Mouse (Mus musculus) ES-E14 (cell line): ENCODE measurements around the gene Zbtb46. TPM values are rescaled to one million over a fixed set of nuclear protein-coding genes. Genes with fewer than 3 reads are reported as not detected.

Source experiments
- DNase-seq: peaks from one replicate; pipeline ENCODE4 v3.0.0-alpha.2; 2013; ENCODE audit warnings: low read depth, low spot score
- H3K27ac ChIP-seq: 2 replicates; pipeline ENCODE4 v1.5.1; 2012; ENCODE audit warnings: low read depth, mild to moderate bottlenecking, low read length, moderate library complexity, mixed read lengths; ENCODE audit not compliant: poor library complexity, insufficient read depth, severe bottlenecking
- H3K36me3 ChIP-seq: 2 replicates; pipeline ENCODE4 v1.6.1; 2012; ENCODE audit warnings: mild to moderate bottlenecking, low read length, moderate library complexity, mixed read lengths; ENCODE audit not compliant: control insufficient read depth, poor library complexity, insufficient read depth, severe bottlenecking
- H3K4me1 ChIP-seq, 2 experiments: fragments of 150-350 bp in 1 of 2; sonication (generic) in 1 of 2; 2 replicates each; pipeline ENCODE4 v1.6.1; 2012; ENCODE audit warnings: low read length in 2 of 2, mild to moderate bottlenecking in 1 of 2, mixed read lengths in 1 of 2; ENCODE audit not compliant: control insufficient read depth in 2 of 2, insufficient read depth in 2 of 2, poor library complexity in 1 of 2
- H3K4me3 ChIP-seq, 2 experiments: fragments of 150-350 bp in 1 of 2; sonication (generic) in 1 of 2; 2 replicates each; pipeline ENCODE4 v1.5.1; 2012; ENCODE audit warnings: low read length in 2 of 2, low read depth in 1 of 2, mild to moderate bottlenecking in 1 of 2, mixed read lengths in 1 of 2; ENCODE audit not compliant: insufficient read depth in 1 of 2, poor library complexity in 1 of 2, severe bottlenecking in 1 of 2
- H3K9ac ChIP-seq: 2 replicates; pipeline ENCODE4 v1.6.1; 2012; ENCODE audit warnings: low read depth, mild to moderate bottlenecking, low read length, mixed read lengths; ENCODE audit not compliant: poor library complexity, insufficient read depth, severe bottlenecking
- H3K9me3 ChIP-seq: fragments of 150-350 bp; sonication (generic); 2 replicates; pipeline ENCODE4 v1.6.1; 2012; ENCODE audit warnings: low read depth, mild to moderate bottlenecking, low read length; ENCODE audit not compliant: control insufficient read depth, insufficient read depth
- CHD2 ChIP-seq: IDR thresholded peaks from 2 replicates; pipeline ENCODE4 v1.6.1; 2014; ENCODE audit warnings: mild to moderate bottlenecking, low read depth, low read length, inconsistent platforms
- HCFC1 ChIP-seq: IDR thresholded peaks from 2 replicates; pipeline ENCODE4 v1.6.1; 2012; ENCODE audit warnings: low read length, inconsistent platforms, borderline replicate concordance; ENCODE audit not compliant: insufficient read depth
- MAFK ChIP-seq: IDR thresholded peaks from 2 replicates; pipeline ENCODE4 v1.6.1; 2014; ENCODE audit warnings: mild to moderate bottlenecking, low read depth, low read length, inconsistent platforms; ENCODE audit not compliant: insufficient read depth
- ZC3H11A ChIP-seq: IDR thresholded peaks from 2 replicates; pipeline ENCODE4 v1.6.1; 2012; ENCODE audit warnings: low read depth, mild to moderate bottlenecking, inconsistent platforms, low read length, borderline replicate concordance
- ZNF384 ChIP-seq: IDR thresholded peaks from 2 replicates; pipeline ENCODE4 v1.6.1; 2012; ENCODE audit warnings: low read depth, low read length, inconsistent platforms
- in situ Hi-C, 2 experiments: fragments of 600-800 bp; cut with MboI; formaldehyde crosslinking; loops; one replicate each; pipeline ENCODE4 v1.15.1; 2025; ENCODE audit warnings: low sequenced_read_pairs in 2 of 2, inconsistent platforms in 1 of 2; ENCODE audit not compliant: unreplicated experiment in 2 of 2
- total RNA-seq: library from RNA; depleted of rRNA; stranded (reverse); fragments of 300-350 nt; gene quantifications from 2 replicates; pipeline ENCODE4 v1.2.3, GENCODE M21; 2012

Zbtb46 gene
- total RNA-seq, 1 experiment: 4.4 TPM

DNA sequence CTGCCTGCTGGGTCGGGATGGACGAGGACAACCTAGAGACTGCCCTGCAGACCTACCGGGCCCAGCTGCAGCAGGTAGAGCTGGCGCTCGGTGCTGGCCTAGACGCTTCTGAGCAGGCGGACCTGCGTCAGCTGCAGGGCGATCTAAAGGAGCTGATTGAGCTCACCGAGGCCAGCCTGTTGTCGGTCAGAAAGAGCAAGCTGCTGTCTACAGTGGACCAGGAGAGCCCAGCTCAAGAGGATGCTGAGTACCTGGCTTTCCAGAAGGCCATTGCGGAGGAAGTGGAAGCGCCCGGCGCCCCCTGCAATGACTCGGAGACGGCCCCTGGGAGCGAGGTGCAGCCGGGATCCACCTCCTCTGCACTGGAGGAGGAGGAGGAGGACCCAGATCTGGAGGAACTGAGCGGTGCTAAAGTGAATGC is 93.6 kb downstream of the Zbtb46 start:
- in situ Hi-C loops: no loop called here
- no peak for TF ChIP-seq CHD2
- DNase-seq: peak; percentile 13
- Histone ChIP-seq H3K4me3 (peak overlapping the region; percentile 91 to 98), H3K4me1 (peaks cover 4% of the 10 kb centered on the region in 2 experiments; a peak in 1 of 4 replicates), H3K36me3 (peaks cover 9% of the 10 kb centered on the region), H3K9me3 (no peaks in the 10 kb centered on the region), H3K27ac (peak overlapping the region; percentile 45), H3K9ac (peak overlapping the region; percentile 96)

DNA sequence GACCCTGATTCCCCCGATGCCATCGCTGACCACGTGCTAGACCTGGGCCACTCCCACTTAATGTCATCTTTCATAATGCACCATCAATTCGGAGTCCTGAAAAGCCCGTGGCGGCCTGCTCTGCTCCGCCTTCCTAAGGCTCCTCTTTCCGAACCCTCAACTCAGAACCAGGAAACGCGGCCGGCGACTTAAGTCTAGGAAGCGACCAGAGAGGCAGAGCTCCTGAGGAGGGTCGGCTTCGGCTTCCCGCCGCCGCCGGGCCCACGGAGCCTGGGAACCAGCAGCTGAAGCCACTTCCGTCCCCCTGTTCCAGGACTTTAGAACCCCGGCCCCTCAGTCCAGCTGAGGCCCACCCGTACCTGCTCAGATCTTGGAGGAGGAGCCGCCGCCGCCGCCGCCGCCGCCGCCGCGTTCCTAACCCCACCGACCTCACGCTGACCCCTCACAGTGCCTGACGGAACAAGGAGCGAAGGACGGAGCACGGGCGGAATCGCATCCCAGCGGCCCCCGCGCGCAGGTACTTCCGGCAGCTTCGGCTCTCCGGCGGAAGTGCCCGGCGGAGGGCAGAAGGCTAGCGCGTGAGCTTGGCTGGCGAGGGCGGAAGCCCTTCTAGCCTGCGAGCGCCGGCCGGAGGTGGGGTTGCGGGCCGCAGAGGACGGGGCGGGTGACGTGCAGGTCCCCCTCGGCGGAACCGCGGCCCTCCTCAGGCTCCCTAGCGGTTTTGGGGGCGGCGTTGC is 94.2 kb downstream of the Zbtb46 start, which contains the start of the genes Zgpat and Arfrp1:
Gene Zgpat (plus strand): TSS at position 69 of the 737 bp plus-strand sequence.
Gene Arfrp1 (minus strand): TSS at position 545 of the 737 bp plus-strand sequence.
- H3K4me3 ChIP-seq: peak within 1 kb of the TSS; percentile 91 to 98
- H3K27ac ChIP-seq: peak within 1 kb of the TSS; percentile 65
- in situ Hi-C loops: no loop called here
- peaks cover 11% of the 10 kb centered on the region for H3K36me3 ChIP-seq
- peak; percentile 70 for DNase-seq
- peak within 1 kb of the TSS; percentile 96 for H3K9ac ChIP-seq
- no peaks in the 10 kb centered on the region for H3K9me3 ChIP-seq
- H3K4me1 ChIP-seq: peaks cover 4% of the 10 kb centered on the region in 2 experiments; a peak in 1 of 4 replicates
- no peak for TF ChIP-seq ZNF384
- TF ChIP-seq MAFK: no peak
- TF ChIP-seq ZC3H11A: no peak
- peak; percentile 79 for TF ChIP-seq HCFC1
- TF ChIP-seq CHD2: no peak

DNA sequence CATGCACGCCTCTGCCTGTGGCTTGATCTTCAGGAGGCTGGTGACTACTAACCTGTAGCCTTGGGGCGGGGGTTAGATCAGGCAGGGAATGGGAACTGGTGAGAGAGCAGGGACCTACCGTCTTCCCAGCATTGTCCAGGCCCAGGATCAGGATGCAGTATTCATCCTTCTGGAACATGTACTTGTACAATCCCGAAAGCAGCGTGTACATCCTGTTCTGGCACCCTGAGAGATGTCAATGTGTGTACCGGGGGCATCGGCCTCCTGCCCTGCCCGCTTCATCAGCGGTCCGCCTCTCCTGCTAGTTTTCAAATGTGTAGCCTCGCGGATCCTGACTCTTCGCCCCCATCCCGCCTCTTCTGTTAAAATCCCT is 94.8 kb downstream of the Zbtb46 start:
- Histone ChIP-seq H3K27ac (peak overlapping the region; percentile 65; the same call in 1 of the 2 replicates), H3K9ac (peak overlapping the region; percentile 96), H3K4me1 (peaks cover 4% of the 10 kb centered on the region in 2 experiments; a peak in 1 of 4 replicates), H3K36me3 (peaks cover 17% of the 10 kb centered on the region), H3K9me3 (no peaks in the 10 kb centered on the region), H3K4me3 (peak overlapping the region; percentile 91 to 98)
- in situ Hi-C loops: no loop called here
- DNase-seq: no peak
- TF ChIP-seq HCFC1 (no peak), MAFK (no peak), ZNF384 (no peak), ZC3H11A (no peak), CHD2 (no peak)

DNA sequence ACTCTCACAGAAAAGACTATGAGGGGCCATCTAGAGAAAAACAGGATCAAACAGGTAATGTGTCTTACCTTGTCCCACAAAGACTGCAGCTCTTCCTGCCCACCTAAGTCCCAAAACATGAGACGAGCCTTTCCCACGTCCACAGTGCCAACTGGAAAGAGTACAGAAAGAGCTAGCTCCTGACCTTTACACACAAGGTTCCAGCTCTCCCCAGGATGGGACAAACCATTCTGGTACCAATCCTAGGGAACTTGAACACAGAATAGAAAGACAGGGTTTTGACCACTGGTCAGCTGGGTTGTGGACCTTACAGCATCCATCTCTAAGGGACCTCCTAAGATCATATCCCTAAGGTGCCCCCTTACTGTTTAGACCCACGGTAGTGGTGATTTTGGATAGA is 95.3 kb downstream of the Zbtb46 start:
- TF ChIP-seq HCFC1 (no peak), ZNF384 (no peak), ZC3H11A (no peak), CHD2 (no peak), MAFK (no peak)
- Histone ChIP-seq H3K9ac (peak overlapping the region; percentile 96; the same call in 1 of the 2 replicates), H3K4me1 (peaks cover 4% of the 10 kb centered on the region in 2 experiments; a peak in 1 of 4 replicates), H3K9me3 (no peaks in the 10 kb centered on the region), H3K27ac (no peak overlapping the region), H3K4me3 (peak overlapping the region; percentile 91 to 98; a peak in 3 of 4 replicates), H3K36me3 (peaks cover 21% of the 10 kb centered on the region)
- in situ Hi-C loops: no loop called here
- no peak for DNase-seq

DNA sequence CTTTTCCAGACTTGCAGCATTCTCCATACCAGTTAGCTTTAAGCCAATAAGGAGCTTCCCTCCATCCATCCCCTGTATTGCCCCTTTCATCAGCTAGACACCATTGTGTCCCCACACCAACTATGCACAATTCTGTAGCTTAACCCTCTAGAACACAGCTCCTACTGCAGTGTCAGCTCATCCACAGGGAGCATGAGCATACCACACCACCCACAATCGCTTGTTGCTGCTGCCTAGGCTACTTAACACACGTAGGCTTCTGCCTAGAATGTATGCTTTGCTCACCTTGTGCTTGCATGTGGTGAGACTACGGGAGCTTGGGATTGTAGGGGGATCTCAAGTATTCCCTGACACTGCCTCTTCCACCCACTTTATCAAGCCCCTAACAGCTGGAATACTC is 102.4 kb downstream of the Zbtb46 start:
- in situ Hi-C loops: no loop called here
- Histone ChIP-seq H3K27ac (no peak overlapping the region), H3K4me1 (no peaks in the 10 kb centered on the region), H3K36me3 (peaks cover 71% of the 10 kb centered on the region), H3K4me3 (no peak overlapping the region), H3K9ac (no peak overlapping the region), H3K9me3 (no peaks in the 10 kb centered on the region)
- DNase-seq: no peak
- TF ChIP-seq MAFK: no peak
- TF ChIP-seq ZNF384: no peak
- TF ChIP-seq HCFC1: no peak
- TF ChIP-seq ZC3H11A: no peak
- TF ChIP-seq CHD2: no peak
